Mouse (Mus musculus) liver, adult 10 weeks (tissue): ENCODE data around the gene Olfr809. TPM values are rescaled to one million over a fixed set of nuclear protein-coding genes. Genes with fewer than 3 reads are reported as not detected.

Source experiments
- polyA plus RNA-seq: library from polyadenylated mRNA; stranded (reverse); fragments of 350-450 nt; fragmentation: Illumina TruSeq; extraction: RNeasy Lipid Tissue Mini Kit (QIAGEN cat#74804); gene quantifications from one replicate; pipeline ENCODE4 v1.2.3, GENCODE M21; 2014; ENCODE audit warnings: low read depth, low replicate concordance

Gene Olfr809
- polyA plus RNA-seq, result not detected

GRCm38 (mm10) chr10:129774338-129774737, at the start of gene Olfr809:
Gene Olfr809, plus strand, starts transcription at chr10:129774638.

DNA sequence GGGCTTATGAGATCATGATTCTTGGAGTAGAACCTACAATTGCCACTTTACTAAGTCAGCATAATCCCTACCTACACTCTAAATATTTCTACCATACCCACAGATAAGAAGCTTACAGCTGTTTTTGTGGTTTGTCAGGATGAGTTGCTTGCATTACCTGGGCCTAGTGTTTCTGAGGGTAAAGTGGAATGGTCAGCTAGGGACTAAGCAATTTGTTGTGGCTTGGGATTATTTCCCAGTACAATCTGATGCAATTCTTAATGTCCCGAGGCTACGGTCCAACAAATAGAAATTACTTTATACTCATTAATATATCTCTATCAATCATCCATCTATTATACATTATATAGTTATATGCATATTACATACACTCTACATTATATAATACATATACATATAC, 45.2 kb upstream of the Olfr809 start, which contains the start of gene Olfr805:
Olfr805 (minus strand) TSS at position 101 of the 400 bp plus-strand sequence.

DNA sequence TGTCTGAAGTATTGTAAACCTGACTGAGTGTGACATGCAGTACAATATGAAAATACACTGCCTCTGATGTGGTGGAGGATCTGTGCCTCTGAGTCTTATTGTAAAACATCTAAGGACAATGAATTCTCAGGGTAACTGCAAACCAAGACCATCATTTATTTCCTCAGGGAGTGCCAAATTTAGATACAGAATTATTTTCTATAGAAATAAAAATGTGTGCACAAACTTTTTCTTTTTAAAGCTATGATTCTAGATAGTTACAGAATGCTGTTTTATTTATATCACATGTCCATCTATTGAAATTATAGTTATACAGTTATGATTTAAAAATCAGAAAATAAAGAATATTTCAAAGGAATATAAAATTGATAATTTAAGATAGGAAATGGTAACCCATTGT, 32.6 kb upstream of the Olfr809 start, which contains the start of gene Olfr806:
Olfr806 (minus strand) TSS at position 101 of the 400 bp plus-strand sequence.

GRCm38 (mm10) chr10:129757693-129758092, 16.7 kb upstream of the Olfr809 start, which contains the start of gene Olfr807:
Gene Olfr807, minus strand, starts transcription at chr10:129757793.

DNA sequence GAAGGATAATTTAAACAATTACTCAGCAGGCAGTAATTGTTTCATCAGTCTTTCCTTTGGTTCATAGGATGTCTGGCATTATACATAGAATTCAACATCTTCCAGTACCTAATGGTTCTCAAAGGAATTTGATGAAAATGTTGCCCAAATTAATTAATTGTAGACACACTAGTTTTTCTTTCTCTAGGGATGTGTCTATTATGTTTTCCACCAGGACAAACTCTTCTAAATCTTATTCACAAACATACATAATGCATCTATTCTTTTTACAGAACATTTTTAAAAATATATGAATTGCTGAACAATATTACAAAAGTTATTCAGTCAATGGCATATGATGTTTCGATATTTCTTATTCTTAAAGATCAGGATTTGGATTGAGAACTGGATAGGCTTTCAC, 9.3 kb upstream of the Olfr809 start, which contains the start of gene Olfr808:
Olfr808 (plus strand) TSS at position 301 of the 400 bp plus-strand sequence.

GRCm38 (mm10) chr10:129794817-129795216, 20.4 kb downstream of the Olfr809 start, which contains the start of gene Olfr810:
Gene Olfr810, minus strand, starts transcription at chr10:129794917.

GRCm38 (mm10) chr10:129804296-129804695, 29.9 kb downstream of the Olfr809 start, which contains the start of gene Olfr811:
Gene Olfr811, minus strand, starts transcription at chr10:129804396.

Other genes starting within 250 kb of the Olfr809 start
- gene Olfr792, start 235.5 kb upstream of the Olfr809 start, polyA plus RNA-seq, result not detected
- not detected for gene Olfr794, start 207.0 kb upstream of the Olfr809 start, polyA plus RNA-seq
- not detected for gene Olfr796, start 162.1 kb upstream of the Olfr809 start, polyA plus RNA-seq
- gene Olfr798, start 146.7 kb upstream of the Olfr809 start, polyA plus RNA-seq, result not detected
- not detected for gene Olfr799, start 137.2 kb upstream of the Olfr809 start, polyA plus RNA-seq
- gene Olfr800, start 116.9 kb upstream of the Olfr809 start, polyA plus RNA-seq, result not detected
- gene Olfr801, start 100.8 kb upstream of the Olfr809 start, polyA plus RNA-seq, result not detected
- gene Olfr802, start 86.5 kb upstream of the Olfr809 start, polyA plus RNA-seq, result not detected
- not detected for gene Olfr803, start 80.4 kb upstream of the Olfr809 start, polyA plus RNA-seq
- not detected for gene Olfr804, start 71.4 kb upstream of the Olfr809 start, polyA plus RNA-seq
- gene Olfr805, start 45.3 kb upstream of the Olfr809 start, polyA plus RNA-seq, result not detected
- gene Olfr806, start 32.7 kb upstream of the Olfr809 start, polyA plus RNA-seq, result not detected
- not detected for gene Olfr807, start 16.8 kb upstream of the Olfr809 start, polyA plus RNA-seq
- not detected for gene Olfr808, start 9.2 kb upstream of the Olfr809 start, polyA plus RNA-seq
- gene Olfr810, start 20.3 kb downstream of the Olfr809 start, polyA plus RNA-seq, result not detected
- not detected for gene Olfr811, start 29.8 kb downstream of the Olfr809 start, polyA plus RNA-seq
- gene Olfr812, start 71.5 kb downstream of the Olfr809 start, polyA plus RNA-seq, result not detected
- gene Olfr813, start 80.7 kb downstream of the Olfr809 start, polyA plus RNA-seq, result not detected
- not detected for gene Olfr814, start 105.2 kb downstream of the Olfr809 start, polyA plus RNA-seq
- gene Olfr815, start 131.2 kb downstream of the Olfr809 start, polyA plus RNA-seq, result not detected
- gene Olfr816, start 141.0 kb downstream of the Olfr809 start, polyA plus RNA-seq, result not detected
- gene Olfr818, start 174.5 kb downstream of the Olfr809 start, polyA plus RNA-seq, result not detected
- gene Olfr819, start 192.6 kb downstream of the Olfr809 start, polyA plus RNA-seq, result not detected
- gene Olfr247, start 201.5 kb downstream of the Olfr809 start, polyA plus RNA-seq, result not detected
- gene Gm10310, start 210.4 kb downstream of the Olfr809 start, polyA plus RNA-seq, result not detected
- not detected for gene Olfr820, start 238.0 kb downstream of the Olfr809 start, polyA plus RNA-seq